Mouse (Mus musculus) midbrain, embryonic 15.5 days (tissue): ENCODE measurements around the gene Cacna1g. TPM values are rescaled to one million over a fixed set of nuclear protein-coding genes. Genes with fewer than 3 reads are reported as not detected.

Experiments used
- ATAC-seq: fragments of 200-750 bp; cut with Nextera tagmentation; replicated peaks from 2 replicates; pipeline ENCODE4 v1.8.0; 2017; ENCODE audit warnings: moderate TSS enrichment
- H3K27ac ChIP-seq: fragments of 300-500 bp; sonication (generic); 2 replicates; pipeline ENCODE4 v1.5.1; 2015; ENCODE audit warnings: mild to moderate bottlenecking, inconsistent platforms
- H3K27me3 ChIP-seq: fragments of 300-500 bp; sonication (generic); replicated peaks from 2 replicates; pipeline ENCODE4 v1.6.1; 2015; ENCODE audit warnings: inconsistent platforms
- H3K36me3 ChIP-seq: fragments of 300-500 bp; sonication (generic); replicated peaks from 2 replicates; pipeline ENCODE4 v1.6.1; 2015; ENCODE audit warnings: inconsistent platforms
- H3K4me1 ChIP-seq: fragments of 300-500 bp; sonication (generic); 2 replicates; pipeline ENCODE4 v1.6.1; 2015; ENCODE audit warnings: inconsistent platforms
- H3K4me2 ChIP-seq: fragments of 300-500 bp; sonication (generic); 2 replicates; pipeline ENCODE4 v1.6.1; 2015; ENCODE audit warnings: inconsistent platforms, mild to moderate bottlenecking, moderate library complexity
- H3K4me3 ChIP-seq: fragments of 300-500 bp; sonication (generic); 2 replicates; pipeline ENCODE4 v1.5.1; 2015; ENCODE audit warnings: mild to moderate bottlenecking, inconsistent platforms
- H3K9ac ChIP-seq: fragments of 300-500 bp; sonication (generic); 2 replicates; pipeline ENCODE4 v1.6.1; 2015; ENCODE audit warnings: mild to moderate bottlenecking, inconsistent platforms
- H3K9me3 ChIP-seq: fragments of 300-500 bp; sonication (generic); 2 replicates; pipeline ENCODE4 v1.6.1; 2016; ENCODE audit warnings: inconsistent platforms
- WGBS: fragments of 180-500 bp; shearing (Covaris S2); methylation state at CpG from one replicate; pipeline ENCODE4 v1.1.7; 2015; ENCODE audit warnings: mixed read lengths; 5-methylcytosine and 5-hydroxymethylcytosine counted together
- polyA plus RNA-seq: library from polyadenylated mRNA; unstranded; fragments of >200 nt; fragmentation: Nextera tagmentation; extraction: Ambion mirVana; gene quantifications from 2 replicates; pipeline ENCODE4 v1.2.1, GENCODE M21; 2015

Cacna1g gene
- polyA plus RNA-seq, 1 experiment from 2014 or later = 20.7 TPM

DNA sequence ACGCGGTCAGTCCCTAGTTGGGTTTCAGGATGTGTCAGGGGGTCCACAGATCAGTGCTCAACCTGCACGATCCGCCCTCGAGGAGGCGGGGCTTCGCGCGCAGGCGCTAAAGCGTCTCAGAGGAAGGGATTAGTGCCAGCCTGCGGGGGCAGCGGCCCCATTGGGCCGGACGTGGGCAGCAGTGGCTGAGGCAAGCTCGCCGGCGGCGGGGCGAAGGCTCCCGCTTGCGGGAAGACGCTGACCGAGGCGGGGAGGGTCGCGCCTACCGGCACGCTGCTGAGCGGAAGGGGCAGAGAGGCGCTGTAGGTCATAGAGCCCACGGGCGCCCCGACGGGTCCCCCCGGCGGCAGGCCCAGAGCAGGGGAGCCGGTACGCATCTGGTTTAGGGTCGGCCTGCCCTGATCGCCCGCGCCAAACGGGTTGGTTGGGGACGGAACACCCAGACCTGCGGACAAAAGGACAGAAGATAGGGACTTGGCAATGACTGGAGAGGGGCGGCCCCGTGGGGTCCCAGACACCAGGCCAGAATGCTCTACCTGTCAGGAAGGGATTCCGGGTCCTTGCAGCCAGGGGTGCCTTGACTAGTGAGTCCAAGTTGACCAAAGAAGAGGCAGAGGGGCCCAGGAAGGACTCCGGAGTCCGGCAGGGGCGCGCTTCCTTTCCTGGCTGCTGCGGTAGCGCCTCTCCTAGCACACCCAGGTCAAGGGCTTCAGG is 17.2 kb upstream of the Cacna1g start:
- Histone ChIP-seq H3K4me1 (peaks cover 11% of the 10 kb centered on the region), H3K4me2 (peak overlapping the region; percentile 84), H3K4me3 (peak overlapping the region; percentile 62), H3K9ac (peak overlapping the region; percentile 74), H3K27me3 (0 out of 2 replicates have a peak, but pooled peaks cover 5% of the 10 kb centered on the region), H3K27ac (0 out of 2 replicates have a peak overlapping the region, but pooled peaks have one; percentile 7), H3K9me3 (no peaks in the 10 kb centered on the region), H3K36me3 (no peaks in the 10 kb centered on the region)
- peak; percentile 82 for ATAC-seq
- 5% methylated on average over 55 of the region's 55 CpGs for WGBS

- peaks cover 17% of the 10 kb centered on the region for H3K4me1 ChIP-seq
- peaks cover 9% of the 10 kb centered on the region; the same call in 1 of the 2 replicates for H3K27me3 ChIP-seq
- no peak overlapping the region for H3K9ac ChIP-seq
- H3K36me3 ChIP-seq = no peaks in the 10 kb centered on the region
- no peak overlapping the region for H3K27ac ChIP-seq
- no peak overlapping the region for H3K4me3 ChIP-seq
- H3K9me3 ChIP-seq = no peaks in the 10 kb centered on the region
- 24% methylated on average over 4 of the region's 4 CpGs for WGBS
- H3K4me2 ChIP-seq = no peak overlapping the region
- ATAC-seq = no peak
These were observed 15.7 kb upstream of the Cacna1g start for GRCm38 (mm10) chr11:94489745-94490144.

DNA sequence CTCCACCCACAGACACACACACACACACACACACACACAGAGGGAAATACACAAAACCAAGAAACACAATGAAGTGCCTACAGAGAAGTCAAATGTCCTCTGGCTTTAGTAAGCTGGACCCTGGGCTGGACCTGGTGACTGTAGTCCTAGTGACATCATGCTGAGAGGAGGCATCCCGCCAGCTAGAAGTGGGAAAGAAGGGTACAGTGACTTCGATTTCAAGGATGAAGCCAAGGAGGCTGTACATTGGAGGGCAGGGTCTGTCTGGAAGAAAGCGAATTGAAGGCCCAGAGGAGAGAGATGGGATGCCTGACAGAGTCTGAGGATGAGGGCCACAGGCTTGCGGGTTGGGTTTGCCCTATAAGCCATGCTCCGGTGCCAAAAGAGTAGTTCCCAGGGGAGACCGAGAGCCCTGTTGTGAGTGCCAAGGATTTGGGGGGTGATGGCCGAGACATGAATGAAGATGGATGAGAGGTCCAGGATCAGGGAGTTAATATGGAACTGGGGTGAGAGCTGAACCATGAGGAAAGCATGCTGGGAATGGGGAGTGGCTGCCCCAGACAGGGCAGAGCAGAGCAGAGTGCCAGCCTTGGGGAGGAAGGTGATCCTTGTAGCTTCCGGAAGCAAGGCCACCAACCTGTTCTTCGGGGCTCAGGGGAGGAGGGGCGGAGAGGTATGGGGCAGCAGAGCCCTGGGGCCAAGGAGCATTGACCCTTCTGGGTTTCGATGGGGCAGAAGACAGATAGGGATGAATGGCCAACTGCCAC is 15.0 kb upstream of the Cacna1g start:
- WGBS = 89% methylated on average over 11 of the region's 11 CpGs
- Histone ChIP-seq H3K9me3 (no peaks in the 10 kb centered on the region), H3K9ac (no peak overlapping the region), H3K36me3 (no peaks in the 10 kb centered on the region), H3K27ac (no peak overlapping the region), H3K4me1 (peaks cover 17% of the 10 kb centered on the region), H3K27me3 (peaks cover 9% of the 10 kb centered on the region; the same call in 1 of the 2 replicates), H3K4me3 (no peak overlapping the region), H3K4me2 (no peak overlapping the region)
- no peak for ATAC-seq

- Histone ChIP-seq H3K36me3 (no peaks in the 10 kb centered on the region), H3K4me2 (peak within 1 kb of the TSS; percentile 42), H3K4me1 (peaks cover 12% of the 10 kb centered on the region), H3K9ac (no peak within 1 kb of the TSS), H3K4me3 (peak within 1 kb of the TSS; percentile 14), H3K27me3 (peaks cover 4% of the 10 kb centered on the region; the same call in 1 of the 2 replicates), H3K9me3 (no peaks in the 10 kb centered on the region), H3K27ac (no peak within 1 kb of the TSS)
- 3% methylated on average over 24 of the region's 24 CpGs for WGBS
- peak; percentile 69; the same call in 1 of the 2 replicates for ATAC-seq
These were observed 12.0 kb upstream of the Cacna1g start, which contains the start of gene Spata20 for GRCm38 (mm10) chr11:94486001-94486400. Gene Spata20, minus strand, starts transcription at chr11:94486179.

GRCm38 (mm10) chr11:94485223-94485622 is 11.2 kb upstream of the Cacna1g start:
- H3K27ac ChIP-seq = no peak overlapping the region
- H3K27me3 ChIP-seq = peaks cover 4% of the 10 kb centered on the region; the same call in 1 of the 2 replicates
- no peak overlapping the region for H3K4me2 ChIP-seq
- peaks cover 9% of the 10 kb centered on the region for H3K4me1 ChIP-seq
- WGBS = 81% methylated on average over 5 of the region's 5 CpGs
- H3K36me3 ChIP-seq = no peaks in the 10 kb centered on the region
- no peaks in the 10 kb centered on the region for H3K9me3 ChIP-seq
- no peak for ATAC-seq
- H3K9ac ChIP-seq = no peak overlapping the region
- H3K4me3 ChIP-seq = no peak overlapping the region

- Histone ChIP-seq H3K27ac (no peak overlapping the region), H3K4me2 (no peak overlapping the region), H3K27me3 (peaks cover 4% of the 10 kb centered on the region; the same call in 1 of the 2 replicates), H3K36me3 (no peaks in the 10 kb centered on the region), H3K4me3 (no peak overlapping the region), H3K9ac (no peak overlapping the region), H3K9me3 (no peaks in the 10 kb centered on the region), H3K4me1 (peaks cover 11% of the 10 kb centered on the region)
- WGBS = 92% methylated on average over 9 of the region's 9 CpGs
- no peak for ATAC-seq
These were observed 10.6 kb upstream of the Cacna1g start for GRCm38 (mm10) chr11:94484636-94485035.

GRCm38 (mm10) chr11:94483921-94484320 is 9.9 kb upstream of the Cacna1g start:
- no peak for ATAC-seq
- no peak overlapping the region for H3K4me2 ChIP-seq

GRCm38 (mm10) chr11:94483436-94483835 is 9.4 kb upstream of the Cacna1g start:
- Histone ChIP-seq H3K4me3 (no peak overlapping the region), H3K27ac (no peak overlapping the region), H3K9me3 (no peaks in the 10 kb centered on the region), H3K27me3 (peaks cover 4% of the 10 kb centered on the region; the same call in 1 of the 2 replicates), H3K36me3 (no peaks in the 10 kb centered on the region), H3K4me1 (peaks cover 11% of the 10 kb centered on the region), H3K4me2 (no peak overlapping the region), H3K9ac (no peak overlapping the region)
- ATAC-seq = no peak
- 78% methylated on average over 11 of the region's 11 CpGs for WGBS

More at GRCm38 (mm10) chr11:94483921-94484320, 9.9 kb upstream of the Cacna1g start:
- Histone ChIP-seq H3K4me3 (no peak overlapping the region), H3K4me1 (peaks cover 11% of the 10 kb centered on the region), H3K36me3 (no peaks in the 10 kb centered on the region), H3K9ac (no peak overlapping the region), H3K27ac (no peak overlapping the region), H3K27me3 (peaks cover 4% of the 10 kb centered on the region; the same call in 1 of the 2 replicates), H3K9me3 (no peaks in the 10 kb centered on the region)
- 82% methylated on average over 14 of the region's 14 CpGs for WGBS

DNA sequence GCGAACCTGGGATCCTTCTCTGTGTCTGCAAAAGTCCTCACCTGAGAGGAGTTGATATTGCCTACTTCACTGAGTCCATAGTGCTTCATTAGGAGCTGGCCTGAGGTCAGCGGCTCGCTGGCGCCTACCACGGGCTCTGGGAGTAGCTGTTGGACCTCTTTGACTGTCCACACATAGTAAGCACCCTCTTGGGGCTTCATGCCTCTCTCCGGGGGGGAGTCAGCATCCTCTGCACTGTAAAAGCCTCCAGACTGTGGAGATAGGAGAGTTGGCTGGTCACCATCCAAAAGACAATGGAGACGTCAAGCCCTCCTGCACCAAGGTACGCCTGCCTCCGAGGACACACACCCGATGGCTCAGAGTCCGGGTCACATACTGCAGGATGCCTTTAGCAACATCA is 8.7 kb upstream of the Cacna1g start:
- no peak for ATAC-seq
- Histone ChIP-seq H3K36me3 (no peaks in the 10 kb centered on the region), H3K27me3 (peaks cover 4% of the 10 kb centered on the region; the same call in 1 of the 2 replicates), H3K9me3 (no peaks in the 10 kb centered on the region), H3K4me3 (no peak overlapping the region), H3K4me1 (peaks cover 11% of the 10 kb centered on the region), H3K4me2 (no peak overlapping the region), H3K9ac (no peak overlapping the region), H3K27ac (no peak overlapping the region)
- 92% methylated on average over 11 of the region's 11 CpGs for WGBS

GRCm38 (mm10) chr11:94481963-94482362 is 8.0 kb upstream of the Cacna1g start:
- Histone ChIP-seq H3K4me1 (peaks cover 11% of the 10 kb centered on the region), H3K9ac (no peak overlapping the region), H3K27ac (no peak overlapping the region), H3K4me2 (no peak overlapping the region), H3K36me3 (no peaks in the 10 kb centered on the region), H3K9me3 (no peaks in the 10 kb centered on the region), H3K27me3 (peaks cover 4% of the 10 kb centered on the region; the same call in 1 of the 2 replicates), H3K4me3 (no peak overlapping the region)
- 97% methylated on average over 7 of the region's 7 CpGs for WGBS
- no peak for ATAC-seq

DNA sequence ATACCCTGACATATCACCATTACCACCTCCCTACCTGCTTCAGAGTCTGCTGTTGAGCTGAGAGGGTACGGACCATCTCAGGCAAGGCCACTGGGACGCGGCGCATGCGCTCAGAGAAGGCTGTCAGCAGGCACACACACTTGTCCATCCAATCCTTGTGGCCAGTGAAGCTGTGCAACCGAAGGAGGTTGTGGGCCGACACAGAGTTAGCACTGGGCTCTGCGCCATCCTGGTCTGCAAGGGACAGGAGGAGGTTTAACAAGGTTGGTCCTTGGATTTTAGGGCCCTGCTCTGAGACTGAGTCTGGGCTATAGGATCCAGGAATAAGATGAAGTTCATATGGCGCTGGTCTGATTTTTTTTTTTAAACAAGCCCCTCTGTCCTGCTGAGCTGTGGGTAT is 6.4 kb upstream of the Cacna1g start:
- H3K4me1 ChIP-seq = peaks cover 14% of the 10 kb centered on the region
- H3K36me3 ChIP-seq = no peaks in the 10 kb centered on the region
- no peak overlapping the region for H3K9ac ChIP-seq
- ATAC-seq = no peak
- no peak overlapping the region for H3K4me2 ChIP-seq
- H3K9me3 ChIP-seq = no peaks in the 10 kb centered on the region
- H3K27me3 ChIP-seq = peaks cover 7% of the 10 kb centered on the region; the same call in 1 of the 2 replicates
- H3K4me3 ChIP-seq = no peak overlapping the region
- 77% methylated on average over 9 of the region's 9 CpGs for WGBS
- H3K27ac ChIP-seq = no peak overlapping the region

DNA sequence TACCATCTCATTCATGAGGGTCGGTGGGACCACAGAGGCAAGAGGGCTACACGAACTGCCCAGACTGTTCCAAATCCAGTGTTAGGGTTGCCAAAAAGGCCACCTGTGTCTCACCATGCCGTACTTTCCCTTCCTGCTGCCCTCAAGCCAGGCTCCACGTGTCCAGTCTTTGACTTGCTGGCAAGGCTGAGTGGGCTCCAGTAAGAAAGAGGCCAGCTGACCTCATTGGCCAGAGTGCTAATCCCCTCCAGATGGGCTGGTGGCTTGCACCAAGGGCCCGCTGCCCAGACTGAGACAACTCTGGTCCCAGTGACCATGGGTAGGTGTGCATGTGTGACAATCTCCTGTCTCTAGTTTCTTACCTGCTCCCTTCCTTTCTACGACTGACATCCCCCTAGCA is 3.7 kb upstream of the Cacna1g start:
- H3K4me3 ChIP-seq = no peak overlapping the region
- ATAC-seq = no peak
- H3K27me3 ChIP-seq = 0 out of 2 replicates have a peak, but pooled peaks cover 10% of the 10 kb centered on the region
- no peaks in the 10 kb centered on the region for H3K9me3 ChIP-seq
- no peak overlapping the region for H3K27ac ChIP-seq
- H3K36me3 ChIP-seq = no peaks in the 10 kb centered on the region
- H3K4me1 ChIP-seq = peaks cover 33% of the 10 kb centered on the region
- no peak overlapping the region for H3K9ac ChIP-seq
- WGBS = 53% methylated on average over 6 of the region's 6 CpGs
- H3K4me2 ChIP-seq = no peak overlapping the region
